Mouse (Mus musculus): ENCODE results near the gene Tmem239. TPM values are rescaled to one million over a fixed set of nuclear protein-coding genes. Genes with fewer than 3 reads are reported as not detected.
A peak's percentile ranks its signal among the peaks of the same experiment; 100 is the strongest.

Tmem239 gene
- total RNA-seq, 2 experiments from 2014 or later = not detected

GRCm38 (mm10) chr2:130449021-130449793 lies 42.9 kb downstream of the Tmem239 start:
- intact Hi-C loops (cut with DNase I) = no loop called here
- DNase-seq (ENCODE audit: low spot score in 2 of 2) = no peak

- intact Hi-C loops (cut with DNase I) = loop anchor here (5.0 kb wide), 2 partner anchors 42 to 112 kb away; partner anchors contain the start of gene Mrps26
- peak; percentile 93 to 94 for DNase-seq (ENCODE audit: low spot score in 2 of 2)
These were observed 43.6 kb downstream of the Tmem239 start, which contains the start of gene Ptpra for GRCm38 (mm10) chr2:130449794-130450433. Gene Ptpra (plus strand): TSS chr2:130450278.

- intact Hi-C loops (cut with DNase I) = loop anchor here (5.0 kb wide), 2 partner anchors 42 to 112 kb away; partner anchors contain the start of gene Mrps26
- peak; percentile 74 to 84 for DNase-seq (ENCODE audit: low spot score in 2 of 2)
These were observed 44.1 kb downstream of the Tmem239 start for GRCm38 (mm10) chr2:130450434-130450796.

- intact Hi-C loops (cut with DNase I) = loop anchor here (5.0 kb wide), 2 partner anchors 41 to 111 kb away; partner anchors contain the start of gene Mrps26
These were observed 44.9 kb downstream of the Tmem239 start for GRCm38 (mm10) chr2:130451086-130451726.

GRCm38 (mm10) chr2:130451727-130452090 lies 45.4 kb downstream of the Tmem239 start:
- DNase-seq (ENCODE audit: low spot score in 2 of 2) = no peak
- intact Hi-C loops (cut with DNase I) = loop anchor here (5.0 kb wide), 2 partner anchors 41 to 111 kb away; partner anchors contain the start of gene Mrps26

More at GRCm38 (mm10) chr2:130451086-130451726, 44.9 kb downstream of the Tmem239 start:
- DNase-seq (ENCODE audit: low spot score in 2 of 2) = peak in 1 of 2 experiments; percentile 35

GRCm38 (mm10) chr2:130452266-130452665 lies 46.0 kb downstream of the Tmem239 start:
- intact Hi-C loops (cut with DNase I) = loop anchor here (5.0 kb wide), 2 partner anchors 40 to 110 kb away; partner anchors contain the start of gene Mrps26
- no peak for DNase-seq (ENCODE audit: low spot score in 2 of 2)

- intact Hi-C loops (cut with DNase I) = loop anchor here (5.0 kb wide), 2 partner anchors 39 to 109 kb away; partner anchors contain the start of gene Mrps26
- DNase-seq (ENCODE audit: low spot score in 2 of 2) = peak in 1 of 2 experiments; percentile 61
These were observed 47.1 kb downstream of the Tmem239 start for GRCm38 (mm10) chr2:130453421-130453820.

- peak; percentile 28 to 71 for DNase-seq (ENCODE audit: low spot score in 2 of 2)
- intact Hi-C loops (cut with DNase I) = loop anchor here (5.0 kb wide), 2 partner anchors 37 to 107 kb away; partner anchors contain the start of gene Mrps26
These were observed 48.6 kb downstream of the Tmem239 start for GRCm38 (mm10) chr2:130454748-130455370.

Other genes with a start within 250 kb of the Tmem239 start
- 100 to 1,000 TPM in 1 of 2 experiments, 10 to 100 TPM in 1; 93.6 to 109 TPM for gene Snrpb, start 227.1 kb upstream of the Tmem239 start, total RNA-seq (2021)
- not detected for gene Tmc2, start 211.3 kb upstream of the Tmem239 start, total RNA-seq (2021)
- gene Nop56, start 132.0 kb upstream of the Tmem239 start, total RNA-seq (2021) = 100 to 1,000 TPM; 112 to 113 TPM
- 100 to 1,000 TPM; 267 to 269 TPM for gene Idh3b, start 121.9 kb upstream of the Tmem239 start, total RNA-seq (2021)
- 1 to 10 TPM; 7.8 to 8.3 TPM for gene Ebf4, start 111.3 kb upstream of the Tmem239 start, total RNA-seq (2021)
- gene Cpxm1, start 8.9 kb upstream of the Tmem239 start, total RNA-seq (2021) = 1 to 10 TPM; 5.5 to 7.4 TPM
- gene Gm28372, start 1.2 kb upstream of the Tmem239 start, total RNA-seq (2021) = not detected
- not detected for gene 1700020A23Rik, start 1.2 kb upstream of the Tmem239 start, total RNA-seq (2021)
- gene Vps16, start 17.9 kb downstream of the Tmem239 start, total RNA-seq (2021) = 10 to 100 TPM; 83.5 to 88.3 TPM
- gene Pced1a, start 18.2 kb downstream of the Tmem239 start, total RNA-seq (2021) = 10 to 100 TPM; 20.2 to 23.1 TPM
- 100 to 1,000 TPM; 234 to 252 TPM for gene Ptpra, start 43.8 kb downstream of the Tmem239 start, total RNA-seq (2021)
- 10 to 100 TPM; 76.1 to 76.8 TPM for gene Mrps26, start 157.3 kb downstream of the Tmem239 start, total RNA-seq (2021)
- 1 to 10 TPM; 1.9 to 2.2 TPM for gene Oxt, start 169.7 kb downstream of the Tmem239 start, total RNA-seq (2021)
- 10 to 100 TPM; 13.5 to 20.4 TPM for gene Avp, start 176.1 kb downstream of the Tmem239 start, total RNA-seq (2021)
- 1 to 10 TPM; 8.2 to 9.0 TPM for gene Fastkd5, start 223.5 kb downstream of the Tmem239 start, total RNA-seq (2021)
- 10 to 100 TPM in 1 of 2 experiments, 1 to 10 TPM in 1; 9.8 to 10.7 TPM for gene Ubox5, start 223.6 kb downstream of the Tmem239 start, total RNA-seq (2021)
- gene Lzts3, start 236.3 kb downstream of the Tmem239 start, total RNA-seq (2021) = 100 to 1,000 TPM; 174 to 190 TPM